In the genomic region with DNA sequence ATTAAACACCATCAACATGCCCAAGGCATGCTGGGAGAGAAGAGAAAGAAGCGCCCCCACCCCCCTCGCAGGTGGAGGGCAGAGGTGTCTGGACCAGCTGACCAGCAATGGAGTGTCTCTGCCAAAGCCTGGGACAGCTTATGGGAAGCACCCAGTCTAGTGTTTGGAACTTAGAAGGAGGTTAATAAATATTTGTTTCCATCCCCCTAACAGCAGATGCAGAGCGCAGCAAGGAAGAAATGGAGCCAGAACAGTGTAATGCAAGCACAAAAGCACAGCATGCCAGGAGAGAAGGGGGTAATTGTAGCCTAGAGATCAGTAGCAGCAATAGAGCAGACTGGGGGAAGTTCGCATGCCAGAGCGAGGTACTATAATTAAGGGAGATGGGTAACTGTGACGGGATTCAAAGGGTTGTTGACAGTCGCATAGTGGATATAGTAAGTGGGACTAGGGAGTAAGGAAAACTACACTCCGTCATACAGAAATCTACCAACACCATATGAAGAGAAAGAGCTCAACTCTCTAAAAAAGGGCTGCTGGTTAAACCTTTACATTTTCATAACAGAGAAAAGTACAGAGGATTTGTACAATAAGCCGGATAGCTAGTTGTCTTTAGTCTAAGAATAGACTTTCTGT, we compare ENCODE assay signal across 8 mouse cellular contexts. TPM values are rescaled to one million over a fixed set of nuclear protein-coding genes. Genes with fewer than 3 reads are reported as not detected.
DNase-seq lines count a peak whose midpoint lies in the region; ATAC-seq lines count a peak whose summit lies in the region.

No protein-coding gene starts in this region.

- no peaks in the 10 kb centered on the region for H3K9me3 ChIP-seq in heart, embryonic 11.5 days (replicated peaks; ENCODE audit: control insufficient read depth, low read length)
- H3K9me3 ChIP-seq in forebrain, embryonic 13.5 days (replicated peaks): no peaks in the 10 kb centered on the region
- no peaks in the 10 kb centered on the region for H3K9me3 ChIP-seq in limb, embryonic 15.5 days

- 15% methylated on average over 9 of the region's 9 CpGs for WGBS in heart, embryonic 11.5 days (ENCODE audit: insufficient replicate concordance)
- WGBS in forebrain, embryonic 13.5 days: 3% methylated on average over 9 of the region's 9 CpGs
- WGBS in limb, embryonic 15.5 days: 8% methylated on average over 9 of the region's 9 CpGs

- H3K36me3 ChIP-seq in heart, embryonic 11.5 days (ENCODE audit: control insufficient read depth, insufficient read depth, low read length): no peaks in the 10 kb centered on the region
- no peaks in the 10 kb centered on the region for H3K36me3 ChIP-seq in forebrain, embryonic 13.5 days (ENCODE audit: poor library complexity, severe bottlenecking)
- H3K36me3 ChIP-seq in limb, embryonic 15.5 days: no peaks in the 10 kb centered on the region

- intact Hi-C loops in heart, postnatal 25 days (cut with DNase I): no loop called here

- no peak overlapping the region for H3K9ac ChIP-seq in heart, embryonic 11.5 days (ENCODE audit: low read depth, low read length)
- no peak overlapping the region; the same call in 1 of the 2 replicates for H3K9ac ChIP-seq in forebrain, embryonic 13.5 days
- no peak overlapping the region for H3K9ac ChIP-seq in limb, embryonic 15.5 days

- H3K27me3 ChIP-seq in heart, embryonic 11.5 days (ENCODE audit: control insufficient read depth, insufficient read depth, low read length): peaks cover 4% of the 10 kb centered on the region; the same call in 1 of the 2 replicates
- H3K27me3 ChIP-seq in forebrain, embryonic 13.5 days: 0 out of 2 replicates have a peak, but pooled peaks cover 5% of the 10 kb centered on the region
- no peaks in the 10 kb centered on the region for H3K27me3 ChIP-seq in limb, embryonic 15.5 days

- H3K27ac ChIP-seq in heart, embryonic 11.5 days (ENCODE audit: low read depth, low read length): no peak overlapping the region
- H3K27ac ChIP-seq in forebrain, embryonic 13.5 days: peak overlapping the region; percentile 65
- H3K27ac ChIP-seq in limb, embryonic 15.5 days: peak overlapping the region; percentile 22; the same call in 1 of the 2 replicates

- no peak for DNase-seq in heart, postnatal 25 days (ENCODE audit: low spot score)
- DNase-seq in brain, adult 2 months (ENCODE audit: low read depth, low spot score): peak; percentile 79
- no peak for DNase-seq in thymus, postnatal 4 days
- no peak for DNase-seq in c-Kit-positive CD71-positive TER-119-positive erythroid progenitor cells, embryonic 14.5 days (ENCODE audit: low spot score)
- no peak for DNase-seq in B cell, adult 2 months

- 0 out of 2 replicates have a peak, but pooled peaks cover 3% of the 10 kb centered on the region for H3K4me1 ChIP-seq in heart, embryonic 11.5 days (ENCODE audit: control insufficient read depth, insufficient read depth, low read length)
- H3K4me1 ChIP-seq in forebrain, embryonic 13.5 days: peaks cover 51% of the 10 kb centered on the region
- H3K4me1 ChIP-seq in limb, embryonic 15.5 days: peaks cover 25% of the 10 kb centered on the region

- ATAC-seq in heart, embryonic 11.5 days (replicated peaks; ENCODE audit: insufficient number of reproducible peaks, low FRiP score, low TSS enrichment): no peak
- ATAC-seq in forebrain, embryonic 13.5 days: peak; percentile 63
- no peak for ATAC-seq in limb, embryonic 15.5 days (ENCODE audit: insufficient number of reproducible peaks, low FRiP score, low TSS enrichment, low read depth)

- H3K4me2 ChIP-seq in heart, embryonic 11.5 days: peak overlapping the region; percentile 11
- peak overlapping the region; percentile 77 for H3K4me2 ChIP-seq in forebrain, embryonic 13.5 days
- H3K4me2 ChIP-seq in limb, embryonic 15.5 days: peak overlapping the region; percentile 2; the same call in 1 of the 2 replicates

- H3K4me3 ChIP-seq in heart, embryonic 11.5 days (ENCODE audit: low read depth, low read length): no peak overlapping the region
- peak overlapping the region; percentile 85; the same call in 1 of the 2 replicates for H3K4me3 ChIP-seq in forebrain, embryonic 13.5 days
- no peak overlapping the region for H3K4me3 ChIP-seq in limb, embryonic 15.5 days

RNA-seq across cellular contexts. Expression of a gene that starts 1.5 kb away (rescaled TPM):
- 4.0 TPM in 2 replicates for polyA plus RNA-seq in heart, embryonic 11.5 days (2014; fragmentation: Nextera tagmentation; extraction: Ambion mirVana)
- 10 to 100 TPM; 13.5 to 13.9 TPM for total RNA-seq in heart, postnatal 25 days (2021)
- polyA plus RNA-seq in forebrain, embryonic 13.5 days (2015; fragmentation: Nextera tagmentation; extraction: Ambion mirVana): 8.4 and 8.5 TPM in 2 replicates
- 6.9 and 8.1 TPM in 2 replicates for polyA plus RNA-seq in limb, embryonic 15.5 days (2015; fragmentation: Nextera tagmentation; extraction: Ambion mirVana)

Comparison
In these comparisons a context has a peak if more than half of its experiments do, and no peak if none do; other contexts are left out.
1. H3K4me2 ChIP-seq: peak in every context shown above with its lines; median percentile 77 in forebrain, embryonic 13.5 days; 11 in heart, embryonic 11.5 days; 2 in limb, embryonic 15.5 days.